Mouse (Mus musculus) colon, adult 2 months (tissue): ENCODE data around the gene Lamtor5. TPM values are rescaled to one million over a fixed set of nuclear protein-coding genes. Genes with fewer than 3 reads are reported as not detected.

Experiments used
- polyA plus RNA-seq: library from polyadenylated mRNA; depleted of rRNA; stranded (reverse); fragments of >200 nt; gene quantifications from 2 replicates; pipeline ENCODE4 v1.2.3, GENCODE M21; 2012; rRNA removed

Lamtor5 gene
- polyA plus RNA-seq, result 73.7 and 86.9 TPM in 2 replicates

DNA sequence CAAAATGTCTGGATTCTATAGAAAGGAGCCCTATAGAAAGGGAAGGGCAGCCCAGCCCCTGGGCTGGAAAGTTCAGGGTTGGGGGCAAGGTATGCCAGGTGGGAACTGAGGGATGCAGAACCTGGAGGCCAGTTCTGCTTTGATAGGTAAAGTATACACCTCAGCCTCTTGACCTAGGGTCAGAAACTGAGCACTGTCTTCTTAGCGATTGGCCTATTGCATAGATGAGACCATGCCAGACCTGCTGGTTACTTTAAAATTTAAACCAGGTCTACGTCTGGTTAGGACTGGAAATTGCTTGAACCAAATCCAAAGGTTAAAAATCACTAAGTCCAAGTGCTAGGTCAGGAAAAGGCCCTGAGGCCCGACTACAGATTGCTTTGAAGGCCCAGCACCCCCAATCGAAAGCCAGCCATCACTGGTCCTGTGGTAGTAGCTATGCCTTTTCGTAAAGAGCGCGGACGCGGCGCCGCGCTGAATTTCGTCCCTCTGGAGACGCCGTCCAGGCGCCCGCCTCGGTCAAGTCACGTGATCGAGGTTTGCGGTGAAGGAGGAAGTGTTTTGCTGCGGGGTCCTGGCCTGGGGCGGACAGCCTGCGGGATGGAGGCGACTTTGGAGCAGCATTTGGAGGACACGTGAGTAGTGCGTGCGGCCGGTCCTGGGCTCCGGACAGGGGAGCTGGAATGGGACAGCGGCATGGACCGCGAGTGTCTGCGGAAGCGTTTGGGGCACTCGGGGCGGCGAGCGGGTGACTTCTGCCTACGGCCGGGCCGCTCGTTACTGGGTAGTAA, at the start of gene Lamtor5:
TSS of gene Lamtor5 (plus strand) at position 380 of the 791 bp plus-strand sequence.

DNA sequence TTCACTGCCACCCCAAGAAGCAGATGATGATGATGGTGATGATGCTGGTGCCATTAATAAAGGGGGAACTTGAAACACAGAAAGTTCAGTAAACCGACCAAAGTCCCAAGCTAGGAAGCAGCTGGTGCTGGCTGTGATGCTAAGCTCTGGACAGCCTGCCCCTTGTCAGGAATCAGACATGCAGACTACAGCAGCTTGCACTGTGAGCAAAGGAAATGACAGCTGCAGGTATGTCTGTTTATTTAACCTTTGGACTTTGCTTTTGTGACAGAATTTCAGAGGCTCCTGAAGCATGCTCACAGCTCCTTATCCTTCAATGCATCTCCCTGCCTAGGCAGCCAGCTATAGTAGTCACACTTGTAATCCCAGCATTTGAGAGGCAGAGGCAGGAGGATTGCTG, 48.1 kb upstream of the Lamtor5 start, which contains the start of gene A630076J17Rik:
TSS of gene A630076J17Rik (plus strand) at position 88 of the 400 bp plus-strand sequence.

GRCm38 (mm10) chr3:107239607-107240006, 39.1 kb upstream of the Lamtor5 start, which contains the start of gene Prok1:
Gene Prok1, minus strand, starts transcription at chr3:107239707.

GRCm38 (mm10) chr3:107290764-107291381, 12.2 kb downstream of the Lamtor5 start, which contains the start of gene Slc16a4:
Gene Slc16a4, plus strand, starts transcription at chr3:107291230.

Other genes with a start within 250 kb of the Lamtor5 start
- gene Kcna3, start 242.7 kb upstream of the Lamtor5 start, polyA plus RNA-seq, result 1.7 and 1.8 TPM in 2 replicates
- 0.88 and 1.1 TPM in 2 replicates for gene Kcna2, start 177.7 kb upstream of the Lamtor5 start, polyA plus RNA-seq
- not detected in 2 replicates for gene Kcna10, start 95.8 kb upstream of the Lamtor5 start, polyA plus RNA-seq
- not detected in 2 replicates for gene Cym, start 57.1 kb upstream of the Lamtor5 start, polyA plus RNA-seq
- gene A630076J17Rik, start 48.2 kb upstream of the Lamtor5 start, polyA plus RNA-seq, result not detected in 2 replicates
- 0.23 TPM in 1 of 2 replicates, not detected in the other for gene Prok1, start 39.2 kb upstream of the Lamtor5 start, polyA plus RNA-seq
- gene Slc16a4, start 12.4 kb downstream of the Lamtor5 start, polyA plus RNA-seq, result not detected in 2 replicates
- gene Rbm15, start 54.8 kb downstream of the Lamtor5 start, polyA plus RNA-seq, result 4.8 and 5.4 TPM in 2 replicates
- 0.65 and 1.1 TPM in 2 replicates for gene Kcnc4, start 180.7 kb downstream of the Lamtor5 start, polyA plus RNA-seq
- gene Slc6a17, start 239.2 kb downstream of the Lamtor5 start, polyA plus RNA-seq, result 8.4 and 10.3 TPM in 2 replicates